Comparison of ENCODE assay signal across 1 mouse cellular context in the genomic region with DNA sequence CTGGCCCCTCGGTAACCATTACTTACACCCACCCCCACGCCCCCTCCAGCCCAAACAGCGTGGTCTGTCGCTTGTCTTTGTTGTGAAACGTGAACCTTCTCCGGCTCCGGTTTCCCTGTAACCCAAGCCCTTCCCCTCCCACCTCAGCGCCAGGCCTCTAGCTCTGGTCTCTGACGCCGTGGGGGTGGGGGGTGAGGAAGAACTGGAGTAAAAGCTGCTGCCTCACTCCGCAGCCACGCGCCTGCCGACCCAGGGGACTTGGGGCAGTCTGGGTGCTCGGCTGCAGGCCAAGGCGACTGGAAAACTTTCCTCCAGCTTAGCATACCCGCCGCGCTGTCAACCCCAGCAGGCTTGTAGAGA.
A peak's percentile ranks its signal among the peaks of the same experiment; 100 is the strongest.
TF ChIP-seq lines count a peak whose summit lies in the region.

No protein-coding gene starts in this region.

TF ChIP-seq in CH12.LX, 34 proteins besides CTCF, POLR2A, EP300 and RAD21:
- TF ChIP-seq PAX5 (IDR thresholded peaks at IDR 0.05; ENCODE audit: low read length) (no peak), NRF1 (IDR thresholded peaks at IDR 0.05; ENCODE audit: low read depth, low read length) (no peak), USF2 (conservative IDR thresholded peaks at IDR 0.05; ENCODE audit: low read depth, low read length) (no peak), TCF12 (IDR thresholded peaks at IDR 0.05; ENCODE audit: low read depth, low read length) (0 out of 2 replicates have a peak, but pooled peaks have one; percentile 22), BHLHE40 (IDR thresholded peaks at IDR 0.05; ENCODE audit: low read depth, low read length) (peak; percentile 47; the same call in 1 of the 2 replicates), ETS1 (conservative IDR thresholded peaks at IDR 0.05; ENCODE audit: low read depth, low read length) (0 out of 2 replicates have a peak, but pooled peaks have one; percentile 7), MAFK (IDR thresholded peaks at IDR 0.05; ENCODE audit: insufficient replicate concordance, low read length) (no peak), E2F4 (IDR thresholded peaks at IDR 0.05; ENCODE audit: insufficient replicate concordance, low read depth, low read length) (no peak), IRF4 (IDR thresholded peaks at IDR 0.05; ENCODE audit: low read depth, low read length) (no peak; the same call in 1 of the 2 replicates), CHD2 (IDR thresholded peaks at IDR 0.05; ENCODE audit: low read length) (0 out of 2 replicates have a peak, but pooled peaks have one; percentile 13)
